Mouse (Mus musculus) neural tube, embryonic 14.5 days (tissue): Measurements from ENCODE around the gene Mlxipl. TPM values are rescaled to one million over a fixed set of nuclear protein-coding genes. Genes with fewer than 3 reads are reported as not detected.

Experiments used
- ATAC-seq: fragments of 200-750 bp; cut with Nextera tagmentation; 2 replicates; pipeline ENCODE4 v1.8.0; 2017; ENCODE audit warnings: low read depth, mild to moderate bottlenecking, moderate TSS enrichment, moderate library complexity
- H3K27ac ChIP-seq: fragments of 300-500 bp; sonication (generic); 2 replicates; pipeline ENCODE4 v1.5.1; 2014; ENCODE audit warnings: low read depth, mild to moderate bottlenecking, control low read depth, low read length, moderate library complexity, mixed read lengths
- H3K27me3 ChIP-seq: fragments of 300-500 bp; sonication (generic); 2 replicates; pipeline ENCODE4 v1.6.1; 2014; ENCODE audit warnings: low read length; ENCODE audit not compliant: control insufficient read depth, insufficient read depth
- H3K36me3 ChIP-seq: fragments of 300-500 bp; sonication (generic); 2 replicates; pipeline ENCODE4 v1.6.1; 2014; ENCODE audit warnings: low read length, mixed read lengths; ENCODE audit not compliant: control insufficient read depth, insufficient read depth
- H3K4me1 ChIP-seq: fragments of 300-500 bp; sonication (generic); 2 replicates; pipeline ENCODE4 v1.6.1; 2014; ENCODE audit warnings: low read length; ENCODE audit not compliant: control insufficient read depth, insufficient read depth
- H3K4me2 ChIP-seq: fragments of 300-500 bp; sonication (generic); 2 replicates; pipeline ENCODE4 v1.6.1; 2014; ENCODE audit warnings: mild to moderate bottlenecking, low read depth, low read length, control low read depth
- H3K4me3 ChIP-seq: fragments of 300-500 bp; sonication (generic); 2 replicates; pipeline ENCODE4 v1.5.1; 2014; ENCODE audit warnings: low read depth, low read length, control low read depth, mixed read lengths
- H3K9ac ChIP-seq: fragments of 300-500 bp; sonication (generic); replicated peaks from 2 replicates; pipeline ENCODE4 v1.6.1; 2014; ENCODE audit warnings: low read depth, mild to moderate bottlenecking, control low read depth, low read length, mixed read lengths
- H3K9me3 ChIP-seq: fragments of 300-500 bp; sonication (generic); 2 replicates; pipeline ENCODE4 v1.6.1; 2016; ENCODE audit warnings: low read length; ENCODE audit not compliant: control insufficient read depth
- WGBS: fragments of 180-500 bp; shearing (Covaris S2); extraction: QIAGEN DNeasy Blood & Tissue Kit; methylation state at CpG from one replicate; pipeline ENCODE4 v1.1.7; 2014; 5-methylcytosine and 5-hydroxymethylcytosine counted together
- polyA plus RNA-seq: library from polyadenylated mRNA; unstranded; fragments of >200 nt; fragmentation: Nextera tagmentation; extraction: Ambion mirVana; gene quantifications from 2 replicates; pipeline ENCODE4 v1.2.1, GENCODE M21; 2014

Gene Mlxipl
- polyA plus RNA-seq, 1 experiment from 2014 or later = 0.27 TPM

DNA sequence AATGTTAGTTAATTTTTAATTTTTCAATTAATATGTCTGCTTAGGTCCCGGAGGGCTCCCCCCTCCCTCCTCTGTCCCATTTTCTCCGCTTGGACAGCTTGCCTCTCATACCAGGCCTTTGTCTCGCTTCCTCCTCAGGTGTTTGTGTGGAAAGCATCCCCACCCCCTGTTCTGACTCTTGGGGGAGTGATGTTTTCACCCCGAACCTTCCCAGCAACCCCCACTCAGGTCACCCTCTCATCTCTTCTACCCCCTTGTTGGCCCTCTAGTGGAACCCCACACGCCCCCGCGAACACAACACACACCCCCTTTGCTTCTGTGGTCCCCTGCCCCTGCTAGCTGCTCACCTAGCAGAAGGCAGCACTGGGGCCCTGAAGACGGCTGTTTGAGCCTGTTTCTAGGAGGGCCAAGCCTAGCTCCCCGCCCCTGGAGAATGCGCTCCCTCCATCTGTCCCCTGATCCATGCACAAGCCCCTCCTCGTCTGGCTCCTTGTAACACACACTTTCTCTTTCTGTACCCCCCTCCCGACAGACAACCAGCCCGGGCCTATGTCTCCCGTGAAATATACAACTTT is 12.7 kb upstream of the Mlxipl start:
- Histone ChIP-seq H3K9me3 (no peaks in the 10 kb centered on the region), H3K27me3 (no peaks in the 10 kb centered on the region), H3K4me2 (peak overlapping the region; percentile 77), H3K27ac (peak overlapping the region; percentile 88), H3K4me3 (peak overlapping the region; percentile 96), H3K36me3 (peaks cover 15% of the 10 kb centered on the region), H3K4me1 (peaks cover 12% of the 10 kb centered on the region), H3K9ac (peak overlapping the region; percentile 99)
- WGBS = 12% methylated on average over 14 of the region's 14 CpGs
- peak; percentile 57 for ATAC-seq

DNA sequence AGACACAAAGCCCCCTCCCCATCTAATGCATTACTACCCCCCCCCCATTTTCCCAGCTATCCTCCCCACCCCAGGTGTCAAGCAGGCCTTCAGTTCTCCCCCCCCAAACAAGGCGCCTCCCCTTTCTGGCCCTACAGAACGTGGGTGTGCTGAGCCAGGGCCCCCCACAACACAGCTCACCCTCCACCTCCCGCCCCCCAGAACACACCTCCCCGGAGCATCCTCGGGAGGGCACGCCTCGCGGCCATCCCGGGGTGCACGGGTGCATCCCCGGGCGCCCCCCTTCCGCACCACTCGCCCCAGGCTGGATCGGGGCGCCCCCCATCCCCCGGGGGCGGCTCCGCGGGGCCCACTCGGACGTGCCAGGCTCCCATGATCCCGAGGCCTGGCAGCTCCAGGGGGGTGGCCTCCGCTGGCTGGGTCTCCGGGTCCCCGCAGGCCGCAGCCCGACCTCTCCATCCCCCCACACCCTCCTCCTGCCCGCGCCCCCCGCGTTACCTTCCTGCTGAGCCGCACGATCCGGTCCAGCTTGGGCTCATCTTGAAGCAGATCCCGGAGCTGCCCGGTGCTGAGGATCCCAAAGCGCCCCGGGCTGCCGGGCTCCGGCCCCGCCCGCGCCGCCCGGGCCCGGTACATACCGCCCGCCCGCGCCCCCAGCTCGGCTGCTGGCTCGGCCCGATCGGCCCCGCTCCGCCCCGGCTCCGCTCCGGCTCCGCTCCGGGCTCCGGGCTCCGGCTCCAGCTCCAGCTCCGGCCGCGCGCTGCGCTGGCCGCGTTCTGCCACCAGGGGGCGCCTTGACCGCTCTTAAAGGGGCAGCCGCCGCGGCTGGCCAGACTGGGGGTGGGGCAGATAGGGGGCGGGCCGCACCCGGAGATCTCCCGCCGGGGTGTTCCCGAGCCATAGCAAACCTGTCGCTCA is 11.9 kb upstream of the Mlxipl start, which contains the start of gene Vps37d:
TSS of gene Vps37d (minus strand) at position 703 of the 918 bp plus-strand sequence.
- peak within 1 kb of the TSS; percentile 88 for H3K27ac ChIP-seq
- ATAC-seq = peak; percentile 86
- H3K36me3 ChIP-seq = peaks cover 8% of the 10 kb centered on the region
- no peaks in the 10 kb centered on the region for H3K9me3 ChIP-seq
- H3K4me3 ChIP-seq = peak within 1 kb of the TSS; percentile 96
- H3K4me1 ChIP-seq = peaks cover 12% of the 10 kb centered on the region
- 1% methylated on average over 52 of the region's 83 CpGs for WGBS
- H3K27me3 ChIP-seq = no peaks in the 10 kb centered on the region
- peak within 1 kb of the TSS; percentile 77 for H3K4me2 ChIP-seq
- H3K9ac ChIP-seq = peak within 1 kb of the TSS; percentile 99

DNA sequence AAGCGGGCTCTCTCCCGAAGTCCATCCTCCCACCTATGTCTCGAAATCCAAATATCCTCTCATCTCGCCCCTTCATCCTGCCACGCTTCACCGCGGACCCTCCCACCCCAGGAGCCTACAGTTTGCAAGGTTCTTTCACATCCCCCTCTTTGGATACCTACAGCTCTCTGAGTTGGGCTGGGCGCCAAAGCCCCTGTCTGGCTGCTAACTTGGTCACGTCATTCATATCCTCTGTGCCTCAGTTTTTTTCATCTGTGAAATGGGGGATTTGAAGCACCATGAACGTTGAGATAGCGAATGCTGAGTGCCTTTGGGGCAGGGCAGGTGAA is 11.2 kb upstream of the Mlxipl start:
- H3K36me3 ChIP-seq = peaks cover 2% of the 10 kb centered on the region
- H3K27me3 ChIP-seq = no peaks in the 10 kb centered on the region
- H3K9ac ChIP-seq = peak overlapping the region; percentile 99
- no peak overlapping the region for H3K27ac ChIP-seq
- peaks cover 10% of the 10 kb centered on the region for H3K4me1 ChIP-seq
- peak overlapping the region; percentile 96 for H3K4me3 ChIP-seq
- H3K9me3 ChIP-seq = no peaks in the 10 kb centered on the region
- WGBS = 3% methylated on average over 11 of the region's 11 CpGs
- H3K4me2 ChIP-seq = peak overlapping the region; percentile 77
- ATAC-seq = peak; percentile 38; the same call in 1 of the 2 replicates

DNA sequence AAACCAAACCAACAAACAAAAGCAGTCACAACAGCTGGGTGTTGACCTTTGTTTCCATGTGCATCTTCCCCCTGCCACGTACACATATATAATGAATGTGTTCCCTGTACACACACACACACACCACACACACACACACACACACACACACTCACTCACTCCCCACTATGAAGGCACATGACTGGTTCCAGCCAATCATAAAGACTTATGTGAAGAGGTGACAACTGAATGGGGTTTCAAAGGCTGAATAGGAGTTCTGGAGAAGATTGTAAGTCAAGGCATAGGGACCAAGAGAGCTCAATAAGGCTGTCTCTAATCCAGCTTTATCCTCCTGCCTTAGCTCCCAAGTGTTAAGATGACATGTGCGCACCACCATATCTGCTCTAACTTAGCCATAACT is 10.1 kb upstream of the Mlxipl start:
- no peak for ATAC-seq
- no peak overlapping the region for H3K4me2 ChIP-seq
- WGBS = 94% methylated on average over 2 of the region's 2 CpGs
- no peaks in the 10 kb centered on the region for H3K27me3 ChIP-seq
- no peak overlapping the region for H3K27ac ChIP-seq
- peaks cover 9% of the 10 kb centered on the region for H3K4me1 ChIP-seq
- H3K36me3 ChIP-seq = no peaks in the 10 kb centered on the region
- no peaks in the 10 kb centered on the region for H3K9me3 ChIP-seq
- no peak overlapping the region for H3K9ac ChIP-seq
- H3K4me3 ChIP-seq = no peak overlapping the region

DNA sequence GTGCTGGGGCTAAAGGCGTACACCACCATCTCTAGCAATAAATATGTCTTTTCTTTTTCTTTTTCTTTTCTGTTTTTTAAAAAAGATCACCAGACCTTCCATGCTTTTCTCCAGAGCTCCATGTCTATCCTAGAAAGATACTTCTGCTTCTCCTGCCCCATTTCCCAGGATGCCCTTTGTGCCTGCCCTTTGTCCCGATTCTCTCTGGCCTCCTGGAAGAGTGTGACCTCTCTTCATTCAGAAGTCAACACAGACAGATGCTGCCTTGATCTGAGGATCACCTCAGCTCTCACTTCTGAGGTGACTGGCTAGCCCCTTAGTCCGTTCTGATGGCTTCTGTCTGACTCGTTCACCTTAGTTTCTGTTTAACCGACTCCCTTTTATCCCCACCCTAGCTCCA is 9.2 kb upstream of the Mlxipl start:
- 89% methylated on average over 5 of the region's 5 CpGs for WGBS

DNA sequence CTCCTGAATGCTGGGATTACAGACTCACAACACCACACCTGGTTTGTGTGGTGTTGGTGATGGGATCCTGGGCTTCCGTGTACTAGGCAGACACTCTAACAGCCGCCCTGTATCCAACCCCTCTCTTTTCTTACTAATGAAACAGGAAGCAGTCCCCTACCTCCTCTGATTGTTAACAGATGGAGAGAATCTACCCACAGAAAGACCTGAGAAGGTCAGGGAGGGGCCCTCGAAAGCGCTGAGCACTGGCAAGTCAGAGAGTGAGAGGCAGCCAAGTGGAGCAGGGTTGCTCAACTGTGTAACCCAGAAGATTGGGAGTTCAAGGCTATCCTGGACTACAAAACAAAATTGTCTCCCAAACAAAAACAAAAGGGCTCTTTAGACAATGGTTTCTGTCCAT is 2.8 kb upstream of the Mlxipl start:
- H3K9me3 ChIP-seq = no peaks in the 10 kb centered on the region
- no peak overlapping the region for H3K4me3 ChIP-seq
- ATAC-seq = no peak
- H3K27ac ChIP-seq = no peak overlapping the region
- no peak overlapping the region for H3K4me2 ChIP-seq
- H3K4me1 ChIP-seq = no peaks in the 10 kb centered on the region
- WGBS = 74% methylated on average over 4 of the region's 4 CpGs
- H3K9ac ChIP-seq = no peak overlapping the region
- no peaks in the 10 kb centered on the region for H3K36me3 ChIP-seq
- peaks cover 23% of the 10 kb centered on the region for H3K27me3 ChIP-seq

More for the DNA sequence above, 9.2 kb upstream of the Mlxipl start:
- Histone ChIP-seq H3K27ac (no peak overlapping the region), H3K36me3 (no peaks in the 10 kb centered on the region), H3K4me2 (no peak overlapping the region), H3K4me3 (no peak overlapping the region), H3K27me3 (no peaks in the 10 kb centered on the region), H3K9me3 (no peaks in the 10 kb centered on the region), H3K9ac (no peak overlapping the region), H3K4me1 (peaks cover 9% of the 10 kb centered on the region)
- ATAC-seq = no peak

DNA sequence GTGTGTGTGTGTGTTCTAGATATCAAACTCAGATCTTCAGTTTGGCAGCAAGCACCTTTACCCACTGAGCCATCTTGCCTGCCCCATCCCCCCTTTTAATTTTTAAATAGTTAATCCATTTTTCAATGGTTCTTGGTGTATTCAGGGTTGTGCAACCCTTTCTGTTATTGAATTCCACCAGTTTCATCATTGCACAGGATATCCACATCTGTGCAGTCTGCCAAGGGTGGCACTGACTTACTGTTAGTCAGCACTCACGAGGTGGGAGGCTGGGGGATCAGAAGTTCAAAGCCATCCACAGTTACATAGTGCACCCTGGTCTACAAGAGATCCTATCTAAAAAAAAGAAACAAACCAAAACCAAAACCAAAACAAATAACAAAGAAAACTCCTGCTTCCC is 11.3 kb downstream of the Mlxipl start:
- Histone ChIP-seq H3K36me3 (no peaks in the 10 kb centered on the region), H3K27me3 (no peaks in the 10 kb centered on the region), H3K4me1 (no peaks in the 10 kb centered on the region), H3K4me2 (no peak overlapping the region), H3K27ac (no peak overlapping the region), H3K9ac (no peak overlapping the region), H3K4me3 (no peak overlapping the region), H3K9me3 (no peaks in the 10 kb centered on the region)
- WGBS = 79% methylated on average over 1 of the region's 1 CpGs
- no peak for ATAC-seq

DNA sequence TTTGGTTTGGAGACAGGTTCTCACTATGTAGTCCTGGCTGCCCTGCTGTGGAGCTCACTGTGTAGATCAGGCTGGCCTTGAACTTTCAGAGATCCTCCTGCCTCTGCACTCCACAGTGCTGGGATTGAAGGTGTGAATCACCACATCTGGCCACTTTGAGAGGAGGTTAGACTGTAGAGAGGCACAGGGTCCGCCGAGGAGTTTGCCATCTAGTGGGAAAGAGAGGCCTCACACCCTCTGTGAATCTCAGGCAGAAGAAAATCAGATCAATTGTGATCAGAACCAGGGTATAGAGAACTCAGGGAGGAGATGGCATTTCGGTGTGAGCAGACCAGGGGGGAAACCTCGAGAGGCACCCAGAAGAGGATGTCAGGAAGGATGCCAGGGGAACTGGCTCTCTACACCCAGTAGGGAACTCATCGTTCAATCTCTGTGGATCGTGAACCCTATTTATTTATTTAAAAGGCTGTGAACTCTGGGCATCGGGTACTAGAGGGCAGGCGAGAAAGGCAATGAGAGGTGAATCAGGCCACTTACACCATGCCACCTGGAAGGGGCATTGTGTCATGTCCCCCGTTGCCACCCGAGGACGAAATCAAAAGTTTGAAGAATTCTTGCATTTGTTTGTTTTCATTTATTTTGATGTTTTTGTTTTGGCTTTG is 14.4 kb downstream of the Mlxipl start:
- Histone ChIP-seq H3K36me3 (no peaks in the 10 kb centered on the region), H3K4me3 (no peak overlapping the region), H3K27ac (no peak overlapping the region), H3K4me2 (no peak overlapping the region), H3K9me3 (no peaks in the 10 kb centered on the region), H3K4me1 (peaks cover 5% of the 10 kb centered on the region; the same call in 1 of the 2 replicates), H3K27me3 (peaks cover 16% of the 10 kb centered on the region), H3K9ac (no peak overlapping the region)
- no peak for ATAC-seq
- WGBS = 66% methylated on average over 11 of the region's 11 CpGs
